Mouse (Mus musculus) thymus, postnatal 4 days (tissue): ENCODE results near the gene Gm3373.
"Not testable (repeated sequence)": the region's sequence is repeated elsewhere in the genome, so short reads cannot be mapped to it uniquely, and the experiment has no call there.

Source experiments
- DNase-seq: peaks from one replicate; pipeline ENCODE4 v3.0.0; 2021

The Gm3373 gene

DNA sequence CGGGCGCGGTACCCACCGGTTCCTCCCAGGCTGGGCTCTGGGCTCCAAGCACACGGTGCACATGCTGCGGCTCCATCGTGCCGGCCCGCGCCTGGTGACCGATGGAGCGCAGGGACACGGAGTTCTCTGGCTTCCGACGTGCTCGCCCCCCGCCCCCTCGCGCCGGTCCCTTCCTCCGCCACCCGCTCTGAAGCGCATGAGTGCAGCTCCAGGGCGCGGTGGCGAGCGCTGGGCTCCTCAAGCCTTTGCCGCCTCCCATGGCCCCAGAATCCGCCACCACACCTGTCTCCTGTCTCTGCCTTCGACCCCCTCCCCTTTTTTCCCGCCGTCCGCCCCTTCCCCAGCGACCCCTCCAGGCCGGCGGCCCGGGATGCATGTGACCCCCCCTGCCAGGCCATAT, at the start of gene Gm3373:
Gene Gm3373 (minus strand): TSS at position 101 of the 400 bp plus-strand sequence.
- not testable (repeated sequence) for DNase-seq

DNA sequence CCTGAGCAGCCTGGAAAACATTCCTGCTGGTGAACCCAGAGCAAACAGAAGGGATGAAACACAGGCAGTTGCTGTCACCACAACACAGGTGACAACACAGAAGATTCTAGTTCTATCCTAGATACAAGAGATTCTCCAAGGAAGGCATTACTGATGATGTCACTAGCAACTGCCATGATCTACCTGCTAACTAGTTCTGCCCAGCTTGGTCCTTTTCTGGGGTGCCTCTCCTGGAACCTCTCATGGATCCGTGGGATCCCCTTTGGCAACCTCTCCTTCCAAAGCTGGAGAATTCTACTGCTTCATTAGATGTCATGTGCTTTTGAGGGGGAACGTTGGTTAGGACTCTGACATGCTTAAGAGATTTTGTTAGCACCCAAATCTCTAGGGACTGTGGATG, 54.0 kb downstream of the Gm3373 start, which contains the start of gene Gm9603:
Gene Gm9603 (minus strand): TSS at position 101 of the 400 bp plus-strand sequence.
- DNase-seq: not testable (repeated sequence)
